In genomic region chr4:107433998-107434355, GRCm38 (mm10) we compare ENCODE assay signal across 8 mouse cellular contexts. TPM values are rescaled to one million over a fixed set of nuclear protein-coding genes. Genes with fewer than 3 reads are reported as not detected.
DNase-seq lines count a peak whose midpoint lies in the region; ATAC-seq and TF ChIP-seq lines count a peak whose summit lies in the region.

No protein-coding gene starts in this region.

- H3K4me1 ChIP-seq in heart, embryonic 10.5 days = peaks cover 25% of the 10 kb centered on the region
- peaks cover 0 to 4% of the 10 kb centered on the region in 2 experiments; a peak in 2 of 4 replicates for H3K4me1 ChIP-seq in CH12.LX (ENCODE audit: control insufficient read depth in 1 of 2, insufficient read depth in 2 of 2)
- H3K4me1 ChIP-seq in forebrain, embryonic 16.5 days (replicated peaks; ENCODE audit: control insufficient read depth, insufficient read depth, low read length) = peaks cover 17% of the 10 kb centered on the region
- H3K4me1 ChIP-seq in liver, embryonic 15.5 days (replicated peaks) = peaks cover 16% of the 10 kb centered on the region

- no peaks in the 10 kb centered on the region for H3K79me2 ChIP-seq in CH12.LX (replicated peaks; ENCODE audit: control insufficient read depth, extremely low read depth, insufficient read depth, poor library complexity, severe bottlenecking)

- no peak for ATAC-seq in forebrain, embryonic 16.5 days
- no peak for ATAC-seq in liver, embryonic 15.5 days (ENCODE audit: insufficient read depth)
- ATAC-seq in frontal cortex, adult (ENCODE audit: low TSS enrichment) = no peak; the same call in 1 of the 2 replicates

- 5% methylated on average over 15 of the region's 15 CpGs for WGBS in heart, embryonic 10.5 days
- 5% methylated on average over 15 of the region's 15 CpGs for WGBS in forebrain, embryonic 16.5 days
- 9% methylated on average over 15 of the region's 15 CpGs for WGBS in liver, embryonic 15.5 days (ENCODE audit: insufficient replicate concordance)

- no peak for TF ChIP-seq EP300 in CH12.LX (IDR thresholded peaks at IDR 0.05; ENCODE audit: low read length)

- no peak for TF ChIP-seq CTCF in CH12.LX (conservative IDR thresholded peaks at IDR 0.05 in 1 of 2, IDR thresholded peaks at IDR 0.05 in 1 of 2; ENCODE audit: low read depth in 2 of 2, low read length in 2 of 2)

- H3K27me3 ChIP-seq in heart, embryonic 10.5 days (ENCODE audit: insufficient read depth, poor library complexity, severe bottlenecking) = peaks cover 71% of the 10 kb centered on the region
- peaks cover 28% of the 10 kb centered on the region for H3K27me3 ChIP-seq in CH12.LX (replicated peaks)
- peaks cover 34% of the 10 kb centered on the region for H3K27me3 ChIP-seq in forebrain, embryonic 16.5 days (replicated peaks; ENCODE audit: control insufficient read depth, insufficient read depth, low read length)
- peaks cover 71% of the 10 kb centered on the region for H3K27me3 ChIP-seq in liver, embryonic 15.5 days

- no peak for DNase-seq in heart, embryonic 10.5 days (ENCODE audit: low spot score)
- DNase-seq in heart, adult 9 months (ENCODE audit: low spot score in 2 of 2) = no peak
- no peak for DNase-seq in CH12.LX (ENCODE audit: extremely low read depth)
- no peak for DNase-seq in urinary bladder, postnatal 36 days (ENCODE audit: low spot score in 2 of 2)
- DNase-seq in adrenal gland, postnatal 25 days = no peak

- dilution Hi-C loops in CH12.LX (cut with MboI; ENCODE audit: extremely low pct_ligation_motif_present, extremely low pct_unique_long_range_greater_than_20kb, low sequenced_read_pairs) = no loop called here

- H3K27ac ChIP-seq in heart, embryonic 10.5 days = peak overlapping the region; percentile 72
- H3K27ac ChIP-seq in CH12.LX (ENCODE audit: insufficient read depth, low read depth) = no peak overlapping the region
- no peak overlapping the region for H3K27ac ChIP-seq in forebrain, embryonic 16.5 days (ENCODE audit: low read length)
- no peak overlapping the region for H3K27ac ChIP-seq in liver, embryonic 15.5 days (replicated peaks)

- no peak for TF ChIP-seq POLR2A in CH12.LX (IDR thresholded peaks at IDR 0.05; ENCODE audit: low read depth, low read length)

- peak overlapping the region; percentile 87 for H3K4me2 ChIP-seq in CH12.LX (ENCODE audit: insufficient read depth, low read depth, poor library complexity, severe bottlenecking)
- peak overlapping the region; percentile 93 for H3K4me2 ChIP-seq in forebrain, embryonic 16.5 days (ENCODE audit: low read length)
- peak overlapping the region; percentile 78 for H3K4me2 ChIP-seq in liver, embryonic 15.5 days

- no peaks in the 10 kb centered on the region for H3K36me3 ChIP-seq in heart, embryonic 10.5 days
- H3K36me3 ChIP-seq in CH12.LX (replicated peaks in 1 of 2; ENCODE audit: control insufficient read depth in 1 of 2, insufficient read depth in 1 of 2, low read length in 1 of 2) = no peaks in the 10 kb centered on the region
- no peaks in the 10 kb centered on the region for H3K36me3 ChIP-seq in forebrain, embryonic 16.5 days (ENCODE audit: control insufficient read depth, insufficient read depth)
- H3K36me3 ChIP-seq in liver, embryonic 15.5 days (replicated peaks) = no peaks in the 10 kb centered on the region

- peak overlapping the region; percentile 76 for H3K4me3 ChIP-seq in heart, embryonic 10.5 days
- H3K4me3 ChIP-seq in CH12.LX (replicated peaks in 1 of 3; ENCODE audit: low read depth in 2 of 3, low read length in 2 of 3, poor library complexity in 1 of 3) = peak overlapping the region in 2 of 3 experiments; percentile 32 to 46
- peak overlapping the region; percentile 72 for H3K4me3 ChIP-seq in forebrain, embryonic 16.5 days (replicated peaks; ENCODE audit: low read length)
- H3K4me3 ChIP-seq in liver, embryonic 15.5 days (replicated peaks) = peak overlapping the region; percentile 57

- in situ Hi-C loops in CH12.LX (cut with MboI; ENCODE audit: low pct_ligation_motif_present, low pct_unique_long_range_greater_than_20kb, low sequenced_read_pairs) = no loop called here

- H3K9me3 ChIP-seq in heart, embryonic 10.5 days = no peaks in the 10 kb centered on the region
- H3K9me3 ChIP-seq in CH12.LX (replicated peaks; ENCODE audit: low read length) = peaks cover 5% of the 10 kb centered on the region
- H3K9me3 ChIP-seq in forebrain, embryonic 16.5 days (ENCODE audit: control insufficient read depth, low read length) = no peaks in the 10 kb centered on the region
- H3K9me3 ChIP-seq in liver, embryonic 15.5 days (replicated peaks) = no peaks in the 10 kb centered on the region

- no peak overlapping the region for H3K9ac ChIP-seq in CH12.LX (ENCODE audit: insufficient read depth, low read depth)
- H3K9ac ChIP-seq in forebrain, embryonic 16.5 days (replicated peaks; ENCODE audit: low read depth, low read length) = peak overlapping the region; percentile 67
- H3K9ac ChIP-seq in liver, embryonic 15.5 days = no peak overlapping the region

- TF ChIP-seq RAD21 in CH12.LX (IDR thresholded peaks at IDR 0.05; ENCODE audit: low read depth, low read length) = no peak

TF ChIP-seq in CH12.LX, 34 proteins besides CTCF, POLR2A, EP300 and RAD21:
- TF ChIP-seq ELF1 (IDR thresholded peaks at IDR 0.05; ENCODE audit: low read depth, low read length) = no peak
- TF ChIP-seq SMC3 (IDR thresholded peaks at IDR 0.05; ENCODE audit: low read depth, low read length) = no peak
- no peak for TF ChIP-seq JUND (conservative IDR thresholded peaks at IDR 0.05; ENCODE audit: low read depth, low read length)
- TF ChIP-seq CHD1 (IDR thresholded peaks at IDR 0.05; ENCODE audit: low read depth, low read length) = no peak
- TF ChIP-seq CHD2 (IDR thresholded peaks at IDR 0.05; ENCODE audit: low read length) = no peak
- TF ChIP-seq RCOR1 (conservative IDR thresholded peaks at IDR 0.05; ENCODE audit: low read depth, low read length) = no peak
- no peak for TF ChIP-seq SIN3A (IDR thresholded peaks at IDR 0.05; ENCODE audit: low read length)
- TF ChIP-seq TCF12 (IDR thresholded peaks at IDR 0.05; ENCODE audit: low read depth, low read length) = no peak
- TF ChIP-seq GABPA (IDR thresholded peaks at IDR 0.05; ENCODE audit: insufficient replicate concordance, low read depth, low read length) = no peak
- TF ChIP-seq IRF4 (IDR thresholded peaks at IDR 0.05; ENCODE audit: low read depth, low read length) = no peak
- no peak for TF ChIP-seq PAX5 (IDR thresholded peaks at IDR 0.05; ENCODE audit: low read length)
- no peak for TF ChIP-seq HCFC1 (IDR thresholded peaks at IDR 0.05; ENCODE audit: low read depth, low read length)
- no peak for TF ChIP-seq E2F4 (IDR thresholded peaks at IDR 0.05; ENCODE audit: insufficient replicate concordance, low read depth, low read length)
- no peak for TF ChIP-seq KAT2A (IDR thresholded peaks at IDR 0.05; ENCODE audit: insufficient replicate concordance, low read length)
- TF ChIP-seq NELFE (IDR thresholded peaks at IDR 0.05; ENCODE audit: low read depth, low read length) = no peak
- TF ChIP-seq MAFK (IDR thresholded peaks at IDR 0.05; ENCODE audit: insufficient replicate concordance, low read length) = no peak
- TF ChIP-seq ETS1 (conservative IDR thresholded peaks at IDR 0.05; ENCODE audit: low read depth, low read length) = no peak
- no peak for TF ChIP-seq NRF1 (IDR thresholded peaks at IDR 0.05; ENCODE audit: low read depth, low read length)

RNA-seq across cellular contexts. Expression of gene Glis1, which starts 0.4 kb away (rescaled TPM):
- 0.25 and 2.0 TPM in 2 replicates for polyA plus RNA-seq in heart, embryonic 10.5 days (2016; fragmentation: Nextera tagmentation; extraction: Ambion mirVana)
- total RNA-seq in CH12.LX (2012; rRNA removed) = 0.08 TPM in 1 of 2 replicates, not detected in the other
- total RNA-seq in CH12.LX (2014; rRNA removed) = 0.17 TPM in 1 of 2 replicates, not detected in the other
- polyA plus RNA-seq in CH12.LX (2012; ENCODE audit: insufficient read length, low read depth) = 1.3 and 2.2 TPM in 2 replicates
- polyA plus RNA-seq in forebrain, embryonic 16.5 days (2015; fragmentation: Nextera tagmentation; extraction: Ambion mirVana) = 1.1 TPM in 2 replicates
- 0.14 and 0.38 TPM in 2 replicates for polyA plus RNA-seq in liver, embryonic 15.5 days (2015; fragmentation: Nextera tagmentation; extraction: Ambion mirVana)
- 0.79 TPM in 1 of 2 replicates, not detected in the other for total RNA-seq in adrenal gland, postnatal 25 days (2021)
